Mouse (Mus musculus): ENCODE measurements around the gene Ltb. TPM values are rescaled to one million over a fixed set of nuclear protein-coding genes. Genes with fewer than 3 reads are reported as not detected.
A peak's percentile ranks its signal among the peaks of the same experiment; 100 is the strongest.

Gene Ltb
- polyA plus RNA-seq, 1 experiment, result 0.71 TPM

DNA sequence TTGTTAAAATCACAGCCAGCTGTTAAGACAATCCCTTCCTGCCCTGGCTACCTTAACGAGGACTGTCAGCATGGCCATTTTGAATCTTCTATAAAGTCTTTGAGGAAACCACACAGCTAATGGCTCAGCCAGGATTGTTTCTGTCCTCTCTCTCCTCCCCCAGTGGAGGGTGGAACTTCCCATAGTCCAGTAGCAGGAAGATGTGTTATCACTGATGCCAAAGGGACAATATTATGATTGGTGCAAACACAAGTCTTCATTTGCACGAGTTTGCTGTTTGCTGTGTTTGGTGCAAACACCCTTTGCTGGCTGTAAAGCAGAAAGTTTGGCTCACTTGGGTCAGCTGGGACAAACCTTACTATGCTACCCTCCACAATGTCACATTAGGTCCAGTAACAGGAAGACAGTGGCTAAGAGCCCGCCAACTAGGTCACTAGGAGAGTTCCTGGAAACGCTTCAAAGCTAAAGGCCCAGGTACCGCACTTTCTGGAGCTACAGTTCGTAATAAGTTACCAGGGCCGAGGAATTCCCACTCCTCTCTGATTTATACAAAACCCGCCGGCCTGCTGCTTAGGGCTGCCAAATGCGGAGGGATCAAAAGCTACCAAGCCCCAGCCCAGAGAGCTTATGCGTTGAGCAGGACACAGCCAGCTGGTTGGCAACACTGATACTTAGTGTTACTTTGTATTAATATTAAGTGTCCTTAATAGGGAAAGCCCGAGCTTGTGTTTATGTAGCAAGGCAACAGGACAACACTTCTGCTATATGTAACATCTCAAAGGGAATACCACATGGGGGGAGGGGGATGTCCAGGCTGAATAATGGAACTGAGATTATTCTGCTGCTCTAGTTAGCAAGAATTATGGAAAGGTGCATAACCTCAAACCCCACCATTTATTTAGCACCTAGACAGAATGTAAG, 46.4 kb downstream of the Ltb start:
- TF ChIP-seq CTCF (IDR thresholded peaks at IDR 0.05; ENCODE audit: extremely low read depth, insufficient read depth, low read length) (no peak), POLR2A (IDR thresholded peaks at IDR 0.05; ENCODE audit: extremely low read depth, insufficient read depth, low read length) (no peak)
- H3K27ac ChIP-seq (ENCODE audit: insufficient read depth, low read length), result peak overlapping the region; percentile 95
- H3K4me3 ChIP-seq (ENCODE audit: insufficient read depth, low read length), result peak overlapping the region; percentile 94; the same call in 1 of the 2 replicates
- H3K4me1 ChIP-seq (ENCODE audit: control insufficient read depth, insufficient read depth, low read length), result peaks cover 12% of the 10 kb centered on the region; the same call in 1 of the 2 replicates

DNA sequence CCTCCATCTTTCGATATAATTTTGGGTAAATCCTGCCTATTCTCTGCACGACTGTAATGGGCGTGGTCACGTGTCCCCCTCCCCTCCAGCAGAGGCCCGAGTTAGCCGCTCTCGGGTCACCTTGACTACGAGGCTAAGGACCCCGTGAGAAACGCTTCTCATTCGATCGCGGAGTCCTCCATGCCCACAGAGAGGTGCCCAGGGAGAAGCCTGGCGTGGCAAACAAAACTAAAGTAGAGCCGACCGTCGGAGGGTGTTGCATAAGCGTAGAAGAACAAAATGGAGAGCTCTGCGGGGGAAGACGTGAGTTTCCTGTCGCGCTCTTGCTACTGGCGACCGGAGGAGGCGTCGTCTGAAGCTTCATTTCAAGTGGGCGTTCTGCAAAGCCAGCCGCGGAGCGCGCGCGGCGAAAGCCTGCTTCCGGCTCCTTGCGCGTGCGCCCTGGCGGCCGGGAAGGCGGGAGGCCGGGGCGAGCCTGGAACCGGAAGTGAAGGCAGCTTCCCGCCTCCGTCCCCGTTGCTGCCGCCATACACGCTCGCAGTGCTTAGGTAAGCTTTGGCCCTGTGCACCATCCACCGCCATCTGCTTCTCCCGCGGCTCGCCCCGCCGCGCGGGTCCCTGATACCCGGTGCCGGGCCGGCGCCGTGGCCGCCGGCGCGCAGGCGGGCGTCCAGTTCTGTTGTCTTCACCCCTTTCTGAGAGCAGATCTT, 47.2 kb downstream of the Ltb start, which contains the start of gene Ddx39b:
Ddx39b (plus strand) TSS at position 442 of the 710 bp plus-strand sequence.
- Histone ChIP-seq H3K4me3 (ENCODE audit: insufficient read depth, low read length) (peak within 1 kb of the TSS; percentile 94), H3K4me1 (ENCODE audit: control insufficient read depth, insufficient read depth, low read length) (peaks cover 12% of the 10 kb centered on the region; the same call in 1 of the 2 replicates), H3K27ac (ENCODE audit: insufficient read depth, low read length) (peak within 1 kb of the TSS; percentile 95)
- TF ChIP-seq CTCF (IDR thresholded peaks at IDR 0.05; ENCODE audit: extremely low read depth, insufficient read depth, low read length) (no peak), POLR2A (IDR thresholded peaks at IDR 0.05; ENCODE audit: extremely low read depth, insufficient read depth, low read length) (peak; percentile 85)

DNA sequence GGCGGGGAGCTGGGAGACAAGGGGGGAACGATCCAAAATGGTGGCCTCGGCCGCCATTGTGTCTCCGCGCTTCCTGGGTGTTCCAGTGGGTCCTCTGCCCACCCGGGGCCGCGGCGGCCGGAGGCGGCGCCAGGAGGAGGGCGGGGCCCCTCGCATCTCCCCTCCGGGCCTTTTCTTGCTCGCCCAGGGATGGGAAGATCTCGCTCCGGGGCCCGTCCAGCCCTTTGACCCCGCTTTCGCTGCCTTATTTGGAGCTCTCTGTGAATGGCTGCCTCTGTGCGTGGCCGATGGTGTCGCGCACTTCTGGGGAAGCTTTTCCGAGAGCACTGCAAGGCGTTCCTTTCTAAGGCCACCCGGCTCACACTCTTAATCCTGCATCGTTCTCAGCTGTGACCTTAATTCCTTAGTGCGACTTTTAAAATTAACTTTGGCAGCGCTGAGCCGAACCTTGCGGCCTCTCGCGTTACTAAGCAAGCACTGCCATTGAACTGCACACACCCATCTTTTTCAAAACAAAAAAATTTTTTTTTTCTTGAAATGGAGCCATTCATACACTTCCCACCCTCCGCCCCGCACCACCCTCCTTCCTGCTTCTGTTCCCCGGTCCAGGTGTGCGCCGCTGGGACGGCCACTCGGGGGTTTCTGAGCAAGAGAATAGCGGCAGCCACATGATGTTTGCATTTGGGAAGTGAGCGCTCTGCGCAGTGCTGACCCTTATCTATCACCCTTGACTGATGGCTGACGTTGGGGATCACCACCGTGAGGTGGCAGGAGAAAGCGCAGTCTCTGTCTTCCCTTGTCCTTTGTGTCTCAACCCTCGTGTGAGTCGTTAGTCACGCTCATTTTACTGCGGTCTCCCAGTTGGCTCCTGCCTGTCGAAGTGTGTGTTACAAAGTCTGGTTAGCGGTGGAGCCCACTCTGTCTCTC, 48.0 kb downstream of the Ltb start:
- Histone ChIP-seq H3K4me1 (ENCODE audit: control insufficient read depth, insufficient read depth, low read length) (peaks cover 12% of the 10 kb centered on the region; the same call in 1 of the 2 replicates), H3K27ac (ENCODE audit: insufficient read depth, low read length) (peak overlapping the region; percentile 94), H3K4me3 (ENCODE audit: insufficient read depth, low read length) (peak overlapping the region; percentile 94)
- TF ChIP-seq POLR2A (IDR thresholded peaks at IDR 0.05; ENCODE audit: extremely low read depth, insufficient read depth, low read length), result peak; percentile 56; the same call in 1 of the 2 replicates
- no peak for TF ChIP-seq CTCF (IDR thresholded peaks at IDR 0.05; ENCODE audit: extremely low read depth, insufficient read depth, low read length)

DNA sequence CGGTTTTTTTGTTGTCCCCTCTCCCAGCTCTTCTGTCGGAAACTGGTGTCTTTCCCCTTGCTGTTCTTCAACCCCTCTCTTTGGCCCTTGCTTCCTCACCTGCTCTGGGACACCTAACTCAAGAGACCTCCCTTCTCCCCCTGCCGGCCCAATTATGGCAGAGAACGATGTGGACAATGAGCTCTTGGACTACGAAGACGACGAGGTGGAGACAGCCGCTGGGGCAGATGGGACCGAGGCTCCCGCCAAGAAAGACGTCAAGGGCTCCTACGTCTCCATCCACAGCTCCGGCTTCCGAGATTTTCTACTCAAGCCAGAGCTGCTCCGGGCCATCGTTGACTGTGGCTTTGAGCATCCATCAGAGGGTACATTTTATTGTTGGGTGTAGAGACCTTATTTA, 48.8 kb downstream of the Ltb start:
- H3K27ac ChIP-seq (ENCODE audit: insufficient read depth, low read length), result peak overlapping the region; percentile 94
- peak overlapping the region; percentile 94 for H3K4me3 ChIP-seq (ENCODE audit: insufficient read depth, low read length)
- TF ChIP-seq POLR2A (IDR thresholded peaks at IDR 0.05; ENCODE audit: extremely low read depth, insufficient read depth, low read length), result no peak
- no peak for TF ChIP-seq CTCF (IDR thresholded peaks at IDR 0.05; ENCODE audit: extremely low read depth, insufficient read depth, low read length)
- H3K4me1 ChIP-seq (ENCODE audit: control insufficient read depth, insufficient read depth, low read length), result peaks cover 12% of the 10 kb centered on the region; the same call in 1 of the 2 replicates

DNA sequence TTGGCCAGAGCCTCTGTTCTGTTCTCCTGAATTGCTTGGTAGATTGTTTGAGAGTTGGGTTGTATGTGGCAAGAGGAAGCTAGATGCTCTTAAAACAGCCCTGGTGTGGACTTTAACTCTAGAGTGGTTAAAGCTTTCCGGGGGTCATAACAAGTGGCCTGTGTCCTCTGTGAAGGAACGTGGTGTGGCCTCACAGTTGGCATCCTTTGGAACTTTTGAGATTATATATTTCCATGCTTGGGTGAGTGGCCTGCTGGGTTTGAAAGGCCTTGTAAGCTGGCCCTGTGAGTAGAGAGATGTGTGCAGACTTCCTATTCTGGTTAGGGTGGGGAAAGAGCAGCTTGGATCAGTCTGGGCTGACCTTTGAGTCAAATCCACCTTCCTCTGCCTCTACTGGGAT, 50.8 kb downstream of the Ltb start:
- TF ChIP-seq POLR2A (IDR thresholded peaks at IDR 0.05; ENCODE audit: extremely low read depth, insufficient read depth, low read length), result no peak
- no peak for TF ChIP-seq CTCF (IDR thresholded peaks at IDR 0.05; ENCODE audit: extremely low read depth, insufficient read depth, low read length)
- peaks cover 12% of the 10 kb centered on the region; the same call in 1 of the 2 replicates for H3K4me1 ChIP-seq (ENCODE audit: control insufficient read depth, insufficient read depth, low read length)
- no peak overlapping the region for H3K4me3 ChIP-seq (ENCODE audit: insufficient read depth, low read length)
- H3K27ac ChIP-seq (ENCODE audit: insufficient read depth, low read length), result no peak overlapping the region

Other genes with a start within 250 kb of the Ltb start
- gene Hspa1b, start 235.2 kb upstream of the Ltb start, polyA plus RNA-seq (2012; rRNA removed), result 8.4 and 11.6 TPM in 2 replicates
- not detected in 2 replicates for gene Gm20481, start 224.5 kb upstream of the Ltb start, polyA plus RNA-seq (2012; rRNA removed)
- gene Hspa1a, start 222.3 kb upstream of the Ltb start, polyA plus RNA-seq (2012; rRNA removed), result 12.0 and 14.0 TPM in 2 replicates
- gene Hspa1l, start 221.7 kb upstream of the Ltb start, polyA plus RNA-seq (2012; rRNA removed), result 0.50 and 0.59 TPM in 2 replicates
- gene Lsm2, start 212.6 kb upstream of the Ltb start, polyA plus RNA-seq (2012; rRNA removed), result 36.9 and 37.2 TPM in 2 replicates
- 43.7 and 46.6 TPM in 2 replicates for gene Vars, start 193.5 kb upstream of the Ltb start, polyA plus RNA-seq (2012; rRNA removed)
- gene Vwa7, start 177.9 kb upstream of the Ltb start, polyA plus RNA-seq (2012; rRNA removed), result 0.29 and 0.36 TPM in 2 replicates
- gene Sapcd1, start 166.4 kb upstream of the Ltb start, polyA plus RNA-seq (2012; rRNA removed), result 0.94 and 0.96 TPM in 2 replicates
- gene Msh5, start 147.7 kb upstream of the Ltb start, polyA plus RNA-seq (2012; rRNA removed), result 0.58 and 0.72 TPM in 2 replicates
- gene Clic1, start 144.5 kb upstream of the Ltb start, polyA plus RNA-seq (2012; rRNA removed), result 18.4 and 18.7 TPM in 2 replicates
- gene Ddah2, start 135.4 kb upstream of the Ltb start, polyA plus RNA-seq (2012; rRNA removed), result 25.1 and 26.8 TPM in 2 replicates
- not detected in 2 replicates for gene Ly6g6c, start 129.1 kb upstream of the Ltb start, polyA plus RNA-seq (2012; rRNA removed)
- gene Mpig6b, start 128.3 kb upstream of the Ltb start, polyA plus RNA-seq (2012; rRNA removed), result not detected in 2 replicates
- 4.8 and 5.5 TPM in 2 replicates for gene Ly6g6e, start 117.5 kb upstream of the Ltb start, polyA plus RNA-seq (2012; rRNA removed)
- gene Ly6g6d, start 116.4 kb upstream of the Ltb start, polyA plus RNA-seq (2012; rRNA removed), result 1.8 and 3.6 TPM in 2 replicates
- 0.44 and 1.1 TPM in 2 replicates for gene Ly6g6f, start 108.8 kb upstream of the Ltb start, polyA plus RNA-seq (2012; rRNA removed)
- 147 and 159 TPM in 2 replicates for gene Abhd16a, start 105.2 kb upstream of the Ltb start, polyA plus RNA-seq (2012; rRNA removed)
- not detected in 2 replicates for gene Ly6g5c, start 86.2 kb upstream of the Ltb start, polyA plus RNA-seq (2012; rRNA removed)
- gene Ly6g5b, start 79.0 kb upstream of the Ltb start, polyA plus RNA-seq (2012; rRNA removed), result 0.91 and 1.3 TPM in 2 replicates
- 20.4 and 21.0 TPM in 2 replicates for gene Gpank1, start 73.0 kb upstream of the Ltb start, polyA plus RNA-seq (2012; rRNA removed)
- 191 and 200 TPM in 2 replicates for gene Csnk2b, start 72.4 kb upstream of the Ltb start, polyA plus RNA-seq (2012; rRNA removed)
- gene D17H6S53E, start 68.1 kb upstream of the Ltb start, polyA plus RNA-seq (2012; rRNA removed), result 9.6 and 10.3 TPM in 2 replicates
- 0.13 TPM in 2 replicates for gene Apom, start 62.4 kb upstream of the Ltb start, polyA plus RNA-seq (2012; rRNA removed)
- 194 and 212 TPM in 2 replicates for gene Bag6, start 59.3 kb upstream of the Ltb start, polyA plus RNA-seq (2012; rRNA removed)
- 269 and 273 TPM in 2 replicates for gene Prrc2a, start 29.5 kb upstream of the Ltb start, polyA plus RNA-seq (2012; rRNA removed)
- gene Aif1, start 18.4 kb upstream of the Ltb start, polyA plus RNA-seq (2012; rRNA removed), result 13.0 and 13.2 TPM in 2 replicates
- gene Lst1, start 6.0 kb upstream of the Ltb start, polyA plus RNA-seq (2012; rRNA removed), result 18.9 and 20.2 TPM in 2 replicates
- 0.06 and 0.11 TPM in 2 replicates for gene Tnf, start 7.6 kb downstream of the Ltb start, polyA plus RNA-seq (2012; rRNA removed)
- 0.19 and 0.32 TPM in 2 replicates for gene Lta, start 10.9 kb downstream of the Ltb start, polyA plus RNA-seq (2012; rRNA removed)
- not detected in 2 replicates for gene Gm16181, start 26.4 kb downstream of the Ltb start, polyA plus RNA-seq (2012; rRNA removed)
- 765 and 777 TPM in 2 replicates for gene Atp6v1g2, start 39.2 kb downstream of the Ltb start, polyA plus RNA-seq (2012; rRNA removed)
- gene Nfkbil1, start 41.4 kb downstream of the Ltb start, polyA plus RNA-seq (2012; rRNA removed), result 12.2 and 13.8 TPM in 2 replicates
- 382 and 400 TPM in 2 replicates for gene Ddx39b, start 47.3 kb downstream of the Ltb start, polyA plus RNA-seq (2012; rRNA removed)
- 64.1 and 72.6 TPM in 2 replicates for gene H2-D1, start 68.3 kb downstream of the Ltb start, polyA plus RNA-seq (2012; rRNA removed)
- 0.68 and 0.88 TPM in 2 replicates for gene H2-Q1, start 126.0 kb downstream of the Ltb start, polyA plus RNA-seq (2012; rRNA removed)
- 0.57 and 0.96 TPM in 2 replicates for gene H2-Q2, start 147.8 kb downstream of the Ltb start, polyA plus RNA-seq (2012; rRNA removed)
- 6.2 and 6.5 TPM in 2 replicates for gene H2-Q4, start 185.2 kb downstream of the Ltb start, polyA plus RNA-seq (2012; rRNA removed)
- 1.2 and 1.7 TPM in 2 replicates for gene H2-Q6, start 230.4 kb downstream of the Ltb start, polyA plus RNA-seq (2012; rRNA removed)
- gene H2-Q7, start 244.7 kb downstream of the Ltb start, polyA plus RNA-seq (2012; rRNA removed), result 1.2 and 1.9 TPM in 2 replicates